Mouse (Mus musculus) forebrain, embryonic 16.5 days (tissue): ENCODE results near the gene Med18. TPM values are rescaled to one million over a fixed set of nuclear protein-coding genes. Genes with fewer than 3 reads are reported as not detected.

Experiments
- ATAC-seq: fragments of 200-750 bp; cut with Nextera tagmentation; 2 replicates; pipeline ENCODE4 v1.8.0; 2017; ENCODE audit warnings: mild to moderate bottlenecking, moderate library complexity
- H3K27ac ChIP-seq: fragments of 300-500 bp; sonication (generic); 2 replicates; pipeline ENCODE4 v1.5.1; 2014; ENCODE audit warnings: low read length, control low read depth
- H3K27me3 ChIP-seq: fragments of 300-500 bp; sonication (generic); replicated peaks from 2 replicates; pipeline ENCODE4 v1.6.1; 2014; ENCODE audit warnings: low read length; ENCODE audit not compliant: control insufficient read depth, insufficient read depth
- H3K36me3 ChIP-seq: fragments of 300-500 bp; sonication (generic); 2 replicates; pipeline ENCODE4 v1.6.1; 2014; ENCODE audit not compliant: control insufficient read depth, insufficient read depth
- H3K4me1 ChIP-seq: fragments of 300-500 bp; sonication (generic); replicated peaks from 2 replicates; pipeline ENCODE4 v1.6.1; 2014; ENCODE audit warnings: low read length; ENCODE audit not compliant: control insufficient read depth, insufficient read depth
- H3K4me2 ChIP-seq: fragments of 300-500 bp; sonication (generic); 2 replicates; pipeline ENCODE4 v1.6.1; 2014; ENCODE audit warnings: mild to moderate bottlenecking, low read length, control low read depth
- H3K4me3 ChIP-seq: fragments of 300-500 bp; sonication (generic); replicated peaks from 2 replicates; pipeline ENCODE4 v1.5.1; 2014; ENCODE audit warnings: mild to moderate bottlenecking, low read length, control low read depth
- H3K9ac ChIP-seq: fragments of 300-500 bp; sonication (generic); replicated peaks from 2 replicates; pipeline ENCODE4 v1.6.1; 2014; ENCODE audit warnings: low read depth, low read length, control low read depth
- H3K9me3 ChIP-seq: fragments of 300-500 bp; sonication (generic); 2 replicates; pipeline ENCODE4 v1.6.1; 2016; ENCODE audit warnings: low read length; ENCODE audit not compliant: control insufficient read depth
- WGBS: fragments of 180-500 bp; shearing (Covaris S2); extraction: QIAGEN DNeasy Blood & Tissue Kit; methylation state at CpG from one replicate; pipeline ENCODE4 v1.1.7; 2014; 5-methylcytosine and 5-hydroxymethylcytosine counted together
- polyA plus RNA-seq: library from polyadenylated mRNA; unstranded; fragments of >200 nt; fragmentation: Nextera tagmentation; extraction: Ambion mirVana; gene quantifications from 2 replicates; pipeline ENCODE4 v1.2.1, GENCODE M21; 2015

Gene Med18
- polyA plus RNA-seq, 1 experiment from 2014 or later, result 23.5 TPM

- H3K4me3 ChIP-seq, result no peak overlapping the region
- no peak overlapping the region for H3K9ac ChIP-seq
- H3K27ac ChIP-seq, result no peak overlapping the region
- 94% methylated on average over 6 of the region's 6 CpGs for WGBS
- H3K36me3 ChIP-seq, result no peaks in the 10 kb centered on the region
- H3K4me2 ChIP-seq, result no peak overlapping the region
- no peak for ATAC-seq
- H3K27me3 ChIP-seq, result no peaks in the 10 kb centered on the region
- H3K9me3 ChIP-seq, result no peaks in the 10 kb centered on the region
- H3K4me1 ChIP-seq, result no peaks in the 10 kb centered on the region
Measured at GRCm38 (mm10) chr4:132501639-132502038, 37.9 kb upstream of the Med18 start.

GRCm38 (mm10) chr4:132494271-132494918, 30.7 kb upstream of the Med18 start:
- Histone ChIP-seq H3K9me3 (no peaks in the 10 kb centered on the region), H3K27me3 (no peaks in the 10 kb centered on the region), H3K4me3 (no peak overlapping the region), H3K4me1 (peaks cover 6% of the 10 kb centered on the region; the same call in 1 of the 2 replicates), H3K27ac (no peak overlapping the region), H3K36me3 (no peaks in the 10 kb centered on the region), H3K9ac (no peak overlapping the region), H3K4me2 (no peak overlapping the region)
- WGBS, result 92% methylated on average over 20 of the region's 20 CpGs
- no peak for ATAC-seq

GRCm38 (mm10) chr4:132492178-132493060, 28.7 kb upstream of the Med18 start:
- Histone ChIP-seq H3K4me2 (no peak overlapping the region), H3K27me3 (no peaks in the 10 kb centered on the region), H3K36me3 (no peaks in the 10 kb centered on the region), H3K9me3 (no peaks in the 10 kb centered on the region), H3K9ac (no peak overlapping the region), H3K4me3 (no peak overlapping the region), H3K27ac (no peak overlapping the region), H3K4me1 (peaks cover 6% of the 10 kb centered on the region; the same call in 1 of the 2 replicates)
- ATAC-seq, result no peak
- 63% methylated on average over 10 of the region's 10 CpGs for WGBS

- Histone ChIP-seq H3K27me3 (no peaks in the 10 kb centered on the region), H3K4me1 (peaks cover 6% of the 10 kb centered on the region; the same call in 1 of the 2 replicates), H3K27ac (no peak overlapping the region), H3K9ac (no peak overlapping the region), H3K4me3 (no peak overlapping the region), H3K36me3 (no peaks in the 10 kb centered on the region), H3K4me2 (no peak overlapping the region), H3K9me3 (no peaks in the 10 kb centered on the region)
- no peak for ATAC-seq
- 94% methylated on average over 6 of the region's 6 CpGs for WGBS
Measured at GRCm38 (mm10) chr4:132491748-132492147, 28.0 kb upstream of the Med18 start.

- H3K9ac ChIP-seq, result no peak overlapping the region
- ATAC-seq, result no peak
- WGBS, result 90% methylated on average over 8 of the region's 8 CpGs
- no peak overlapping the region for H3K4me3 ChIP-seq
- peaks cover 6% of the 10 kb centered on the region; the same call in 1 of the 2 replicates for H3K4me1 ChIP-seq
- H3K27me3 ChIP-seq, result no peaks in the 10 kb centered on the region
- H3K4me2 ChIP-seq, result no peak overlapping the region
- no peaks in the 10 kb centered on the region for H3K9me3 ChIP-seq
- H3K27ac ChIP-seq, result no peak overlapping the region
- no peaks in the 10 kb centered on the region for H3K36me3 ChIP-seq
Measured at GRCm38 (mm10) chr4:132491057-132491456, 27.3 kb upstream of the Med18 start.

- H3K4me2 ChIP-seq, result no peak overlapping the region
- H3K9me3 ChIP-seq, result no peaks in the 10 kb centered on the region
- WGBS, result 86% methylated on average over 15 of the region's 15 CpGs
- H3K4me1 ChIP-seq, result peaks cover 6% of the 10 kb centered on the region; the same call in 1 of the 2 replicates
- no peak overlapping the region for H3K9ac ChIP-seq
- no peak overlapping the region for H3K4me3 ChIP-seq
- no peak overlapping the region for H3K27ac ChIP-seq
- no peaks in the 10 kb centered on the region for H3K27me3 ChIP-seq
- no peak for ATAC-seq
- no peaks in the 10 kb centered on the region for H3K36me3 ChIP-seq
Measured at GRCm38 (mm10) chr4:132490273-132491010, 26.7 kb upstream of the Med18 start.

- Histone ChIP-seq H3K27me3 (no peaks in the 10 kb centered on the region), H3K9ac (no peak overlapping the region), H3K4me2 (no peak overlapping the region), H3K9me3 (no peaks in the 10 kb centered on the region), H3K36me3 (no peaks in the 10 kb centered on the region), H3K4me3 (no peak overlapping the region), H3K4me1 (peaks cover 6% of the 10 kb centered on the region; the same call in 1 of the 2 replicates), H3K27ac (no peak overlapping the region)
- 83% methylated on average over 6 of the region's 6 CpGs for WGBS
- ATAC-seq, result no peak
Measured at GRCm38 (mm10) chr4:132488976-132489375, 25.3 kb upstream of the Med18 start.

GRCm38 (mm10) chr4:132488521-132488920, 24.8 kb upstream of the Med18 start:
- Histone ChIP-seq H3K4me1 (peaks cover 6% of the 10 kb centered on the region; the same call in 1 of the 2 replicates), H3K27ac (no peak overlapping the region), H3K36me3 (no peaks in the 10 kb centered on the region), H3K9me3 (no peaks in the 10 kb centered on the region), H3K4me3 (no peak overlapping the region), H3K27me3 (no peaks in the 10 kb centered on the region), H3K9ac (no peak overlapping the region), H3K4me2 (no peak overlapping the region)
- WGBS, result 88% methylated on average over 3 of the region's 3 CpGs
- ATAC-seq, result no peak

GRCm38 (mm10) chr4:132484820-132485219, 21.1 kb upstream of the Med18 start:
- Histone ChIP-seq H3K9me3 (no peaks in the 10 kb centered on the region), H3K4me1 (no peaks in the 10 kb centered on the region), H3K36me3 (no peaks in the 10 kb centered on the region), H3K27ac (no peak overlapping the region), H3K4me2 (no peak overlapping the region), H3K9ac (no peak overlapping the region), H3K4me3 (no peak overlapping the region), H3K27me3 (no peaks in the 10 kb centered on the region)
- WGBS, result 71% methylated on average over 5 of the region's 5 CpGs
- ATAC-seq, result no peak
